Mouse (Mus musculus): ENCODE measurements around the gene Gm45233. TPM values are rescaled to one million over a fixed set of nuclear protein-coding genes. Genes with fewer than 3 reads are reported as not detected.

Gm45233 gene
- polyA plus RNA-seq, 1 experiment from 2014 or later: 0.32 TPM

DNA sequence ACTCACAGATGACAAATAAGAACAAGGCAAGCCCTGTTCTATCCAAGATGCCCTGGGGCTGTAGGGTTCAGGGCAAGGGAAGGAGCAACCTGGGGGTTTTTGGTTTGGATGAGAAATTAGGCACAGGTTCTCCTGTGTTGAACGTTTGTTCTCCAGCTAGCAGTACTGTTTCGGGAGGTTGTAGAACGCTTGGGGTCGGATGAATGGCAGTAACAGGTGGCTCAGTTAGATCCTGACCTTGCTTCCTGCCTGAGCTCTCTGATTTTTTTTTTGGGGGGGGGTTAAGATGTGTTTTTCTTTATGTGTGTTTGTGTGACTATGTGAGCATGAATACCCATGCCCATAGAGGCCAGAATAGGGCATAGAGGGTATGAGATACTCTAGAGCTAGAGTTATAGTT lies 68.6 kb downstream of the Gm45233 start:
- H3K27me3 ChIP-seq (replicated peaks): no peaks in the 10 kb centered on the region
- no peak overlapping the region for H3K4me3 ChIP-seq
- H3K9me3 ChIP-seq: no peaks in the 10 kb centered on the region
- WGBS: 64% methylated on average over 4 of the region's 4 CpGs
- H3K36me3 ChIP-seq: no peaks in the 10 kb centered on the region
- no peak overlapping the region for H3K27ac ChIP-seq (replicated peaks)
- no peak overlapping the region for H3K9ac ChIP-seq
- H3K4me2 ChIP-seq: no peak overlapping the region
- ATAC-seq (ENCODE audit: extremely low read depth, insufficient number of reproducible peaks, low FRiP score, low TSS enrichment): no peak
- no peaks in the 10 kb centered on the region for H3K4me1 ChIP-seq

Small RNA genes within 50 kb of the gene (microRNA-seq; reads per million reads assigned to microRNA genes)
- gene Mir7051: 1.8 reads per million

Other genes starting within 250 kb of the Gm45233 start
- 8.2 and 8.8 TPM in 2 replicates for gene Zfp715, start 130.8 kb upstream of the Gm45233 start, polyA plus RNA-seq (2015; fragmentation: Nextera tagmentation; extraction: Ambion mirVana)
- gene Siglecf, start 92.8 kb upstream of the Gm45233 start, polyA plus RNA-seq (2015; fragmentation: Nextera tagmentation; extraction: Ambion mirVana): 0.17 TPM in 1 of 2 replicates, not detected in the other
- gene Siglecg, start 35.9 kb upstream of the Gm45233 start, polyA plus RNA-seq (2015; fragmentation: Nextera tagmentation; extraction: Ambion mirVana): 0.08 and 0.19 TPM in 2 replicates
- 0.34 TPM in 1 of 2 replicates, not detected in the other for gene Lim2, start 16.5 kb upstream of the Gm45233 start, polyA plus RNA-seq (2015; fragmentation: Nextera tagmentation; extraction: Ambion mirVana)
- gene Nkg7, start 7.1 kb upstream of the Gm45233 start, polyA plus RNA-seq (2015; fragmentation: Nextera tagmentation; extraction: Ambion mirVana): 0.85 and 1.4 TPM in 2 replicates
- gene Cldnd2, start 3.3 kb upstream of the Gm45233 start, polyA plus RNA-seq (2015; fragmentation: Nextera tagmentation; extraction: Ambion mirVana): not detected in 2 replicates
- gene Etfb, start within 50 bp of the Gm45233 start, polyA plus RNA-seq (2015; fragmentation: Nextera tagmentation; extraction: Ambion mirVana): 513 and 605 TPM in 2 replicates
- 2.2 and 2.8 TPM in 2 replicates for gene Vsig10l, start 19.0 kb downstream of the Gm45233 start, polyA plus RNA-seq (2015; fragmentation: Nextera tagmentation; extraction: Ambion mirVana)
- gene Iglon5, start 45.9 kb downstream of the Gm45233 start, polyA plus RNA-seq (2015; fragmentation: Nextera tagmentation; extraction: Ambion mirVana): 0.09 and 0.12 TPM in 2 replicates
- not detected in 2 replicates for gene 4931406B18Rik, start 61.8 kb downstream of the Gm45233 start, polyA plus RNA-seq (2015; fragmentation: Nextera tagmentation; extraction: Ambion mirVana)
- gene Cd33, start 100.3 kb downstream of the Gm45233 start, polyA plus RNA-seq (2015; fragmentation: Nextera tagmentation; extraction: Ambion mirVana): 0.68 and 1.1 TPM in 2 replicates
- 1.2 and 1.3 TPM in 2 replicates for gene Zfp658, start 118.1 kb downstream of the Gm45233 start, polyA plus RNA-seq (2015; fragmentation: Nextera tagmentation; extraction: Ambion mirVana)
- 7.0 TPM in 2 replicates for gene Zfp719, start 135.5 kb downstream of the Gm45233 start, polyA plus RNA-seq (2015; fragmentation: Nextera tagmentation; extraction: Ambion mirVana)
- gene Zfp819, start 163.0 kb downstream of the Gm45233 start, polyA plus RNA-seq (2015; fragmentation: Nextera tagmentation; extraction: Ambion mirVana): not detected in 2 replicates
- gene Ceacam18, start 190.6 kb downstream of the Gm45233 start, polyA plus RNA-seq (2015; fragmentation: Nextera tagmentation; extraction: Ambion mirVana): not detected in 2 replicates
- gene Siglece, start 216.0 kb downstream of the Gm45233 start, polyA plus RNA-seq (2015; fragmentation: Nextera tagmentation; extraction: Ambion mirVana): 0.41 and 0.52 TPM in 2 replicates
- gene Ctu1, start 227.9 kb downstream of the Gm45233 start, polyA plus RNA-seq (2015; fragmentation: Nextera tagmentation; extraction: Ambion mirVana): 6.3 and 6.8 TPM in 2 replicates
- not detected in 2 replicates for gene Klk14, start 246.3 kb downstream of the Gm45233 start, polyA plus RNA-seq (2015; fragmentation: Nextera tagmentation; extraction: Ambion mirVana)